Mouse (Mus musculus) kidney, embryonic 14.5 days (tissue): ENCODE measurements around the gene Tent2. TPM values are rescaled to one million over a fixed set of nuclear protein-coding genes. Genes with fewer than 3 reads are reported as not detected.

Experiments
- polyA plus RNA-seq: library from polyadenylated mRNA; unstranded; fragments of >200 nt; fragmentation: Nextera tagmentation; extraction: Ambion mirVana; gene quantifications from 2 replicates; pipeline ENCODE4 v1.2.1, GENCODE M21; 2014

Tent2 gene
- polyA plus RNA-seq, 1 experiment from 2014 or later = 86.3 TPM

Other genes starting within 250 kb of the Tent2 start
- gene Cmya5, start 47.7 kb downstream of the Tent2 start, polyA plus RNA-seq = 0.04 and 0.07 TPM in 2 replicates
- gene Homer1, start 107.2 kb upstream of the Tent2 start, polyA plus RNA-seq = 8.6 and 8.9 TPM in 2 replicates